Mouse (Mus musculus) stomach, postnatal 0 days (tissue): ENCODE results near the gene Vstm2b.

ENCODE experiments used
- CTCF ChIP-seq: IDR thresholded peaks from 2 replicates; pipeline ENCODE4 v1.5.1; 2016; ENCODE audit warnings: antibody characterized with exemption, low read depth, mild to moderate bottlenecking, moderate library complexity
- EP300 ChIP-seq: optimal IDR thresholded peaks from 2 replicates; pipeline ENCODE3; 2016; ENCODE audit warnings: antibody characterized with exemption

GRCm38 (mm10) chr7:40899376-40900265 lies 1.5 kb downstream of the Vstm2b start:
- no peak for TF ChIP-seq CTCF
- no peak for TF ChIP-seq EP300
